Mouse (Mus musculus) bone marrow macrophage, adult 2 months (primary cell): ENCODE data around the gene Setd2.

Experiments used
- CTCF ChIP-seq: IDR thresholded peaks from 2 replicates; pipeline ENCODE4 v1.5.1; 2012; ENCODE audit warnings: low read depth, mild to moderate bottlenecking, low read length, moderate library complexity
- POLR2A ChIP-seq: IDR thresholded peaks from 2 replicates; pipeline ENCODE4 v1.6.1; 2012; ENCODE audit warnings: mild to moderate bottlenecking, low read depth, low read length, borderline replicate concordance

- TF ChIP-seq CTCF = no peak
- TF ChIP-seq POLR2A = no peak
These were observed 100.3 kb downstream of the Setd2 start for GRCm38 (mm10) chr9:110632671-110633070.
